Mouse (Mus musculus) limb, embryonic 11.5 days (tissue): ENCODE data around the gene Wwox. TPM values are rescaled to one million over a fixed set of nuclear protein-coding genes. Genes with fewer than 3 reads are reported as not detected.

Experiments used
- ATAC-seq: fragments of 200-750 bp; cut with Nextera tagmentation; 2 replicates; pipeline ENCODE4 v1.8.0; 2017; ENCODE audit warnings: low read depth; ENCODE audit not compliant: insufficient number of reproducible peaks, low FRiP score, low TSS enrichment
- DNase-seq: peaks from one replicate; pipeline ENCODE4 v3.0.0-alpha.2; 2015; ENCODE audit warnings: low spot score
- H3K27ac ChIP-seq: fragments of 300-500 bp; sonication (generic); replicated peaks from 2 replicates; pipeline ENCODE4 v1.5.1; 2014; ENCODE audit warnings: low read depth, mild to moderate bottlenecking, low read length
- H3K27me3 ChIP-seq: fragments of 300-500 bp; sonication (generic); 2 replicates; pipeline ENCODE4 v1.6.1; 2014; ENCODE audit warnings: mild to moderate bottlenecking, low read length, mixed read lengths; ENCODE audit not compliant: control insufficient read depth, insufficient read depth
- H3K36me3 ChIP-seq: fragments of 300-500 bp; sonication (generic); 2 replicates; pipeline ENCODE4 v1.6.1; 2014; ENCODE audit warnings: mild to moderate bottlenecking, low read length, moderate library complexity, mixed read lengths; ENCODE audit not compliant: control insufficient read depth, insufficient read depth
- H3K4me1 ChIP-seq: fragments of 300-500 bp; sonication (generic); 2 replicates; pipeline ENCODE4 v1.6.1; 2014; ENCODE audit warnings: low read length, mixed read lengths; ENCODE audit not compliant: control insufficient read depth, insufficient read depth
- H3K4me2 ChIP-seq: fragments of 300-500 bp; sonication (generic); 2 replicates; pipeline ENCODE4 v1.6.1; 2014; ENCODE audit warnings: low read depth, mild to moderate bottlenecking, moderate library complexity; ENCODE audit not compliant: severe bottlenecking
- H3K4me3 ChIP-seq: fragments of 300-500 bp; sonication (generic); 2 replicates; pipeline ENCODE4 v1.5.1; 2014; ENCODE audit warnings: low read depth, low read length
- H3K9ac ChIP-seq: fragments of 300-500 bp; sonication (generic); 2 replicates; pipeline ENCODE4 v1.6.1; 2014; ENCODE audit warnings: mild to moderate bottlenecking, low read length
- H3K9me3 ChIP-seq: fragments of 300-500 bp; sonication (generic); 2 replicates; pipeline ENCODE4 v1.6.1; 2016; ENCODE audit warnings: low read length; ENCODE audit not compliant: control insufficient read depth
- WGBS: fragments of 180-500 bp; shearing (Covaris S2); extraction: QIAGEN DNeasy Blood & Tissue Kit; methylation state at CpG from one replicate; pipeline ENCODE4 v1.1.7; 2014; 5-methylcytosine and 5-hydroxymethylcytosine counted together
- polyA plus RNA-seq: library from polyadenylated mRNA; unstranded; fragments of >200 nt; fragmentation: Nextera tagmentation; extraction: Ambion mirVana; gene quantifications from 2 replicates; pipeline ENCODE4 v1.2.1, GENCODE M21; 2014

Wwox gene
- polyA plus RNA-seq, 1 experiment from 2014 or later = 7.3 TPM

DNA sequence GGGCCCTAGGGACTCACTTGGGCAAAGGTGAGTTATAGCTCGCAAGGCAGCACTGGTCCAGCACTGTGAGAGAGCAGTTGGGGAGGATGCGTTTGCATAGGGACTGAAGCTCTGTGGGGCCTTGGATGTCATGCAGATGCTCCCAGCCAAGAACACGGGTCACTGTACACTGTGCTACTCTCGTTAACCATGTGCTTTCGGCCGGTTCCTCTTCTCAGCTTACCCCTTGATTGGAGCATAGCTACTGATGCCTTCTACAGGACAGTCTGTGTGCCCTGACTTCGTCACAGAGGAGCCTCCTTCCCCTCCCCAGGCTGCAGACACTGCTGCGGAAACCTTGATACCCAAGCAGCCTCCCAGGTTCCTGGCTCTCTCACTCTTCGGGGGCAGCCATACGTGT lies 139.8 kb downstream of the Wwox start:
- no peak overlapping the region for H3K27ac ChIP-seq
- no peak overlapping the region for H3K4me2 ChIP-seq
- DNase-seq (no peak), ATAC-seq (no peak)
- 91% methylated on average over 10 of the region's 10 CpGs for WGBS
- H3K9me3 ChIP-seq = no peaks in the 10 kb centered on the region; the same call in 1 of the 2 replicates
- H3K4me1 ChIP-seq = no peaks in the 10 kb centered on the region
- H3K27me3 ChIP-seq = no peaks in the 10 kb centered on the region
- no peak overlapping the region for H3K4me3 ChIP-seq
- no peak overlapping the region for H3K9ac ChIP-seq
- H3K36me3 ChIP-seq = no peaks in the 10 kb centered on the region

DNA sequence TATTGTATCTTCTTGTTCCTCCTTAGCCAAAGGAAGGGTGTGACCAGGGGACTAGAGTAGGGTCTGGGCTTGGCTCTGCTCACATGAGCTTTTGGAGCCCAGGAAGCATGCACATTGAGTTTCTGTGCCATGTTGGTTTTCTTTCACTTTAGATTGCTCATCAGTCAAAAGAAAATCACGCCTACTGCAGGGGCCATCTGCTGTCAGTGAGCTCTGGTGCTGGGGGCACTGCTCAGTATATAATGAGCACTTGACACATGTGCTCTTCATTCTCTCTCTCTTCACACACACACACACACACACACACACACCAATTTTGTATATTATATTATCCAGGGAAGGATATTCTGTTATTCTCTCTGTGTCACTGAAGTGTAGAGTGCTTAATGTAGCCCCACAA lies 141.2 kb downstream of the Wwox start:
- Histone ChIP-seq H3K27ac (no peak overlapping the region), H3K4me2 (no peak overlapping the region), H3K36me3 (no peaks in the 10 kb centered on the region), H3K9me3 (no peaks in the 10 kb centered on the region; the same call in 1 of the 2 replicates), H3K9ac (no peak overlapping the region), H3K27me3 (no peaks in the 10 kb centered on the region), H3K4me3 (no peak overlapping the region), H3K4me1 (no peaks in the 10 kb centered on the region)
- no peak for DNase-seq
- no peak for ATAC-seq
- 83% methylated on average over 1 of the region's 1 CpGs for WGBS

DNA sequence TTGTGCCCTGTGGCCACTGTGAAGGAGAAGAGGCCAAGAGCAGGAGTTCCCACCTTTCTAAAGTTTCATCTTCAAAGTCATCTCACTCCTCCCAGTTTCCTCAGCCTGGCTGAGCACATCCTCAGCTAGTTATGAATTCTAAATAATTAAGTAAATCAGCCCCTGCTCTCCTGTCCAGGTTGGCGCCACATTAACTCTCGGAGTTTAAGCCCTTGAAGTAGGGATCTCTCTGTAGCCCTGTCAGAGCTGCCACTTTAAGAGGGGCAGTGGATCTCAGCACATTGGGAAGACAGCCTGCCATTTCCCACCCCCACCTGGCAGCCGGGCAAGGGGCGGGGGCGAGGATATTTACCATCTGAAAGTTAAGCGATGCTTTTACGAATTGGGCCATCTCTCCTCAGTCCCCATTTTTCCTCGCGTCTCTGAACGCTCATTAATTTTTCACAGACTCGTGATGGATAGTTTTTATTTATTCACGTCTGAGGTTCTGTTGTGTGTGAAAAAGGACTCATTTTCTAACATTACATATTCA lies 150.9 kb downstream of the Wwox start:
- H3K27me3 ChIP-seq = no peaks in the 10 kb centered on the region
- ATAC-seq (no peak), DNase-seq (no peak)
- H3K9ac ChIP-seq = no peak overlapping the region
- H3K27ac ChIP-seq = no peak overlapping the region
- no peaks in the 10 kb centered on the region for H3K9me3 ChIP-seq
- no peak overlapping the region for H3K4me2 ChIP-seq
- peaks cover 9% of the 10 kb centered on the region for H3K4me1 ChIP-seq
- 78% methylated on average over 12 of the region's 12 CpGs for WGBS
- H3K36me3 ChIP-seq = no peaks in the 10 kb centered on the region
- no peak overlapping the region for H3K4me3 ChIP-seq

DNA sequence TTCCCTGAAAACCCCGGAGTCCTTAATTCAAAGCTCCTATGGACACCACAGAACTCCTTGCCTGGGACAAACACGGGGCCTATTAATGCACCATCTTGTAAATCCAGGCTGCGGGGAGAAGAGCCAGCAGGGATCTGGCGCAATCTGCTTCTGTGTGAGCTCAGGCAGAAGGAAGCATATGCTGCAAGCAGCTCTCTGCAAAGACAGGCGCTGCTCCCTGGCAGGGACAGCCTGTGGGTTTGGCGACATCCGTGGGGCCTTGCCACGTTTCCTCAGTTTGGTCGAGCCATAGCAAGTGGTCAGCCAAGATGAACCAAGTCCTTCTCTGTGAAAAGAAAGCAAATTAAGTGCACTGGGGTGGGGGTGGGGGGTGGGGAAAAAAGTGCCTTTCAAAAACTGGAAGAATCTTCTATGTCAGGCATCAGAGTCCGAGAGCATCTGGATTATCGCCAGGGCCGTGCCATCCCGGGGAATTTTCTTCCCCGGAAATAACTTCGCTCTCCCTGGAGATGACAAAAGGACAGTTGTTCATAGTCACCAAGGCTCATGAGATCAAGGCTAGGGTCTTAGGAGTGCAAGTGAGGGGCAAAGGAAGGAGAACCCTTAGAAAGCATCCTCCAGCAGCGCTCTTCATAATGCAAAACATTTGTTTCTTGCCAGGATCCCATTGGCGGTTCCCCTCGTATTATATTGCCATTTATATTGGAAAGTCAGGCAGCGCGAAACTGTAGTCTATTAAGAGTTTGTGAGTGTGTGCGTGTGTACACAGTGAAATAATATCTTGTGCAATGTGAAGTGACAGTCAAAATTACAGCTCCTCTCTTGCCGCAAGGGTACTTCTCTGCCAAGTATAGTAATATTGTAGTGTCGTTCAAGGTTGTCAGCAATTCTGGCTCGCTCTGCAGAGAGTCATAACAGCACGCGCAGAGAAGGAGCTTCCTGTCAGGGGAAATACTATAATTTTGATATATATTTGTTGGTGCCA lies 152.1 kb downstream of the Wwox start:
- Histone ChIP-seq H3K27me3 (no peaks in the 10 kb centered on the region), H3K27ac (no peak overlapping the region), H3K4me3 (no peak overlapping the region), H3K36me3 (no peaks in the 10 kb centered on the region), H3K9me3 (no peaks in the 10 kb centered on the region), H3K4me2 (no peak overlapping the region; the same call in 1 of the 2 replicates), H3K4me1 (peaks cover 9% of the 10 kb centered on the region), H3K9ac (no peak overlapping the region)
- 49% methylated on average over 26 of the region's 26 CpGs for WGBS
- no peak for ATAC-seq
- DNase-seq = no peak

DNA sequence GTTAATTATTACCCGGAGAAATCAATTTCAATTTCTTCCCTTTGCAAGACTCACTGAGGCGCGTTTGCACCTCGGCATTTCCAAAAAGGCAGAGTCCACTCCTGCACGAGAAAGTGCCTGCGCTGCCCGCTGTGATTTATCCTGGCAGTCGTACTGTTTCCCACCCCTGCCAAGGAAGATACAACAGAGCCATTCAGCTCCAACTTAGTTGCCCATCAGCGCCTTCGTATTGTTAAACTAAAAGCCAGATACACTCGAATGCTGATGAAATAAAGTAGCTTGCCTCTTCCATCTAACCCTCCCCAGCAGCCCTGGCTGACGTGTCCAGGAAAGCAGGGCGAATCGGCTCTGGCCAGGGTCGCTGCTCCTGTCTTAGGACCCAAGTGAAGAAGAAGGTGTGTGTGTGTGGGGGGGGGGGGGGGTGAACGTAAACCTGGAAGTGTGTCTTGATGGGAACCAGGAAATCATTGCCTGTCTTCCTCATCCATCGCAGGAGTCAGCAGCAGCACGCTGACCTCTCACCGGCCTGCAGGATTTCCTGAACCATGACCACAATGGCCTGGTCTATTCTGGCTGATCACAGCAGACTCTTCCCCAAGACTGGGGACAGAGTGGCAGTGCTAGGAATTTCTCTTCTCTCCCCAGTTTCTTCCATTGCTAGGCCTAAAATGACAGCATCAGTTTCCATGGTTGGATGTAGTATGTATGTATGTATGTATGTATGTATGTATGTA lies 154.1 kb downstream of the Wwox start:
- Histone ChIP-seq H3K9ac (no peak overlapping the region), H3K9me3 (no peaks in the 10 kb centered on the region), H3K27me3 (no peaks in the 10 kb centered on the region), H3K4me3 (no peak overlapping the region), H3K4me2 (no peak overlapping the region), H3K36me3 (no peaks in the 10 kb centered on the region), H3K27ac (no peak overlapping the region), H3K4me1 (peaks cover 9% of the 10 kb centered on the region)
- no peak for DNase-seq
- WGBS = 73% methylated on average over 19 of the region's 19 CpGs
- no peak for ATAC-seq

DNA sequence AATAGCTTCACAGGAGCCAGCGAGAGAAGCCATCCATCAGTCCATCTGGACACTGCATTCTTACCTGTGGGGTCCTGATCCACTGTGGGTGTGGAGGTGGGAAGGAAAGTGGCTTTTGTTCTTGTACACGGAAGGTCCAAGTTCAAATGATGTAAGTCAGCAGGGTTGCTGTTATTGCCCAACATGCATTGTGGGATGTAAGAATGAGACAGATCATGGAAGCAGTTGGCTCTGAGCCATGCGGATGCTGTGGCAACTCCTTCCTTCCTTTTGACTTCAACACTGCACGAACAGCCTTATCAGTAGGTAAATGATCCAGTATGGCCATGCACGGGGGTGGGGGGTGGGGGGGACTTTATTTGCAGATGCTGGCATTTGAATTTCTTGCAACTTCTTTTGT lies 155.4 kb downstream of the Wwox start:
- Histone ChIP-seq H3K9ac (no peak overlapping the region), H3K4me1 (peaks cover 17% of the 10 kb centered on the region), H3K4me2 (no peak overlapping the region), H3K27me3 (no peaks in the 10 kb centered on the region), H3K36me3 (no peaks in the 10 kb centered on the region), H3K4me3 (no peak overlapping the region), H3K27ac (no peak overlapping the region), H3K9me3 (no peaks in the 10 kb centered on the region)
- ATAC-seq (no peak), DNase-seq (no peak)
- WGBS = 91% methylated on average over 5 of the region's 5 CpGs

DNA sequence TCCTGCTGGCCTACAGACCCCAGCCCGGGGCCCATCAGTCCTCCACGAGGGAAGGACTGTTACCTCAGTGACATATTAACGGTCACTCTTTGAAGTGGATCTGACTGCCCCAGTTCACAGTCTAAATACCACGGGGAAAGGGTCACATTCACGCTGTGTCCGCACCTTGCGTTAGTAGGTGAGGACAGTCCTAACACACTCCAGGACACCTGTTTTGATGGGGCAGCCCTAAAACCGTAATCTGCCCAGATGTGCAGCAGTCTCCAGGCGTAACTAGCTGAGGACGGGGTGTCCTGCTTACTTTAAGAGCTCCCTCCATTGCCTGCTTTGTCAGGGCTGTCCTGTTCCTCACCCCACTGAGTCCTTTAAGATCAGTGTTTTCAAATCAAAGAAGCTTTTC lies 160.1 kb downstream of the Wwox start:
- 0 out of 2 replicates have a peak, but pooled peaks have one; percentile 26 for ATAC-seq
- no peak overlapping the region for H3K9ac ChIP-seq
- H3K4me2 ChIP-seq = peak overlapping the region; percentile 10; the same call in 1 of the 2 replicates
- peak; percentile 48 for DNase-seq
- no peaks in the 10 kb centered on the region for H3K36me3 ChIP-seq
- no peaks in the 10 kb centered on the region for H3K9me3 ChIP-seq
- no peak overlapping the region for H3K27ac ChIP-seq
- no peak overlapping the region for H3K4me3 ChIP-seq
- no peaks in the 10 kb centered on the region for H3K27me3 ChIP-seq
- peaks cover 13% of the 10 kb centered on the region for H3K4me1 ChIP-seq
- WGBS = 12% methylated on average over 10 of the region's 10 CpGs

DNA sequence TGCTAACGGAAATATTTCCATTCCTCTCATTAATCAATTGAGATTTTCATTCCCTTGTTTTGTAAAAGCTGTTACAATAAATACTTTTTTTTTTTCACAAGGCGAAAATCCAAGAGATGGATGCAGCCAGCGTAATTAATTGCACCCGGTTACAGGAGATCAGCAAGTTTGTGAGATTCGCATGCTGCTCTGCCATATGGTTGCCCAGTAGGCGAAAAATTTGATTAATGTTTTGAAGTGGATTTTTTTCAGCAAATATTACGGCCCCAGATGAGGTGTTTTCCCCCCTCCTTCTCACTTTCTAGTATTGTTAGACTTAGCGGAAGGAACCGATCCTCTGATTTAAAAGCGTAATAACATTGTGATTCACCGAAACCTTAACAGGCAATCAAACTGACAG lies 160.7 kb downstream of the Wwox start:
- no peaks in the 10 kb centered on the region for H3K36me3 ChIP-seq
- H3K27ac ChIP-seq = no peak overlapping the region
- H3K9ac ChIP-seq = no peak overlapping the region
- WGBS = 62% methylated on average over 11 of the region's 11 CpGs
- peaks cover 13% of the 10 kb centered on the region for H3K4me1 ChIP-seq
- no peak for DNase-seq
- ATAC-seq = no peak
- no peaks in the 10 kb centered on the region for H3K27me3 ChIP-seq
- H3K4me3 ChIP-seq = no peak overlapping the region
- H3K9me3 ChIP-seq = no peaks in the 10 kb centered on the region
- no peak overlapping the region for H3K4me2 ChIP-seq
